Mouse (Mus musculus) testis, adult 2 months (tissue): Measurements from ENCODE around the gene 4933402N03Rik.

Experiments used
- CTCF ChIP-seq: fragments of 200-500 bp; IDR thresholded peaks from 2 replicates; pipeline ENCODE4 v1.5.1; 2012; ENCODE audit warnings: low read depth, mild to moderate bottlenecking, inconsistent platforms, low read length, moderate library complexity; ENCODE audit not compliant: control insufficient read depth, insufficient read depth, insufficient replicate concordance
- POLR2A ChIP-seq: fragments of 200-500 bp; IDR thresholded peaks from 2 replicates; pipeline ENCODE4 v1.6.1; 2012; ENCODE audit warnings: low read depth, mild to moderate bottlenecking, inconsistent platforms, low read length, moderate library complexity; ENCODE audit not compliant: control insufficient read depth

DNA sequence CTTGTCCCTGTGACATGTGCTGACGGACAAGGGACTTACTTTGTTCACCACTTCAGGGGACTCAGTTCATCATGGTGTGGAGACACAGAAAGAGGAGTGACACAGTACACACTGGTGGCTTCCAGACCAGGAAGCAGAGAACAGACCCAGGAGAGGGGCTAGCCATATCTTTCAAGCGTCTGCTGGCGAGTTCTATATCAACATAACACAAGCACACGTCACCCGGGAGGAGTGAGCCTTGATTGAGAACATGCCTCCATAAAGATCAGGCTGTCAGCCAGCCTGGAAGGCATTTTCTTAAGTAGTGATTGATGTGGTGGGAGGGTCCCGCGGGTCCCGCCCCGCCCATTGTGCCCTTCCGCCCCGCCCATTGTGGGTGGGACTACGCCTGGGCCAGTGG is 16.1 kb downstream of the 4933402N03Rik start:
- TF ChIP-seq CTCF (no peak), POLR2A (no peak)
